Mouse (Mus musculus) stomach, embryonic 14.5 days (tissue): ENCODE data around the gene Trmt10a. TPM values are rescaled to one million over a fixed set of nuclear protein-coding genes. Genes with fewer than 3 reads are reported as not detected.
"Not testable (repeated sequence)": the region's sequence is repeated elsewhere in the genome, so short reads cannot be mapped to it uniquely, and the experiment has no call there.

Experiments
- ATAC-seq: fragments of 200-750 bp; cut with Nextera tagmentation; 2 replicates; pipeline ENCODE4 v1.8.0; 2017; ENCODE audit warnings: low read depth, moderate TSS enrichment; ENCODE audit not compliant: insufficient number of reproducible peaks, insufficient read depth, low FRiP score
- H3K27ac ChIP-seq: fragments of 300-500 bp; sonication (generic); 2 replicates; pipeline ENCODE4 v1.5.1; 2014; ENCODE audit warnings: mild to moderate bottlenecking, low read length, moderate library complexity, mixed read lengths
- H3K27me3 ChIP-seq: fragments of 300-500 bp; sonication (generic); 2 replicates; pipeline ENCODE4 v1.6.1; 2014; ENCODE audit warnings: low read length, control low read depth, mixed read lengths; ENCODE audit not compliant: control insufficient read depth, insufficient read depth
- H3K36me3 ChIP-seq: fragments of 300-500 bp; sonication (generic); 2 replicates; pipeline ENCODE4 v1.6.1; 2014; ENCODE audit warnings: mild to moderate bottlenecking, control low read depth, low read length, moderate library complexity, mixed read lengths; ENCODE audit not compliant: control insufficient read depth, insufficient read depth
- H3K4me1 ChIP-seq: fragments of 300-500 bp; sonication (generic); 2 replicates; pipeline ENCODE4 v1.6.1; 2014; ENCODE audit warnings: low read length, control low read depth, mixed read lengths; ENCODE audit not compliant: control insufficient read depth, insufficient read depth
- H3K4me2 ChIP-seq: fragments of 300-500 bp; sonication (generic); replicated peaks from 2 replicates; pipeline ENCODE4 v1.6.1; 2014; ENCODE audit warnings: low read depth, low read length, control low read depth
- H3K4me3 ChIP-seq: fragments of 300-500 bp; sonication (generic); 2 replicates; pipeline ENCODE4 v1.5.1; 2014; ENCODE audit warnings: low read depth, low read length, control low read depth
- H3K9ac ChIP-seq: fragments of 300-500 bp; sonication (generic); replicated peaks from 2 replicates; pipeline ENCODE4 v1.6.1; 2014; ENCODE audit warnings: low read depth, mild to moderate bottlenecking, control low read depth, low read length, moderate library complexity, mixed read lengths
- H3K9me3 ChIP-seq: fragments of 300-500 bp; sonication (generic); 2 replicates; pipeline ENCODE4 v1.6.1; 2016; ENCODE audit warnings: low read depth, low read length, control low read depth; ENCODE audit not compliant: control insufficient read depth
- WGBS: fragments of 180-500 bp; shearing (Covaris S2); extraction: QIAGEN DNeasy Blood & Tissue Kit; methylation state at CpG from one replicate; pipeline ENCODE4 v1.1.7; 2014; 5-methylcytosine and 5-hydroxymethylcytosine counted together
- polyA plus RNA-seq: library from polyadenylated mRNA; unstranded; fragments of >200 nt; fragmentation: Nextera tagmentation; extraction: Ambion mirVana; gene quantifications from 2 replicates; pipeline ENCODE4 v1.2.1, GENCODE M21; 2014

Gene Trmt10a
- polyA plus RNA-seq, 1 experiment from 2014 or later, result 10.2 TPM

DNA sequence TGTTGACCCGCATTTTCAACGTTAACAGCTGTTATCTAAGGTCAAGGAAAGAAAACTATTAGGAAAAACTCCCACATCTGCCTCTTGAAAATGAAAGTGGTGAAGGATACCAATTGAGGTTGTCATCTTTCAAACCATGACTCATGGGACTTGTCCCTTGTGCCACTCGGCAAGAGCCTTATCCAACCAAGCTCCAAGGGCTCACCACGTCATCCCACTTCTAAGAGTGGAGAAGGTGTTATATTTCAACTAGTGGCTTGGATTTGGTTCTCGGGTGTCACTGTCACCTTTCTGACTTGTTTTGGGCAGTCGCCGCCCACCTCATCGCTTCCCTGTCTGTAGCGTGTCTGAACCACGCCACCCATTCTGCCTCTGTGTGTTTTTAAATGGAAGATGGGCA is 19.4 kb upstream of the Trmt10a start:
- H3K27me3 ChIP-seq, result no peaks in the 10 kb centered on the region
- WGBS, result 78% methylated on average over 10 of the region's 10 CpGs
- H3K4me3 ChIP-seq, result no peak overlapping the region
- no peaks in the 10 kb centered on the region for H3K9me3 ChIP-seq
- H3K36me3 ChIP-seq, result no peaks in the 10 kb centered on the region
- no peak overlapping the region for H3K9ac ChIP-seq
- no peaks in the 10 kb centered on the region for H3K4me1 ChIP-seq
- no peak for ATAC-seq
- H3K4me2 ChIP-seq, result no peak overlapping the region
- H3K27ac ChIP-seq, result no peak overlapping the region

DNA sequence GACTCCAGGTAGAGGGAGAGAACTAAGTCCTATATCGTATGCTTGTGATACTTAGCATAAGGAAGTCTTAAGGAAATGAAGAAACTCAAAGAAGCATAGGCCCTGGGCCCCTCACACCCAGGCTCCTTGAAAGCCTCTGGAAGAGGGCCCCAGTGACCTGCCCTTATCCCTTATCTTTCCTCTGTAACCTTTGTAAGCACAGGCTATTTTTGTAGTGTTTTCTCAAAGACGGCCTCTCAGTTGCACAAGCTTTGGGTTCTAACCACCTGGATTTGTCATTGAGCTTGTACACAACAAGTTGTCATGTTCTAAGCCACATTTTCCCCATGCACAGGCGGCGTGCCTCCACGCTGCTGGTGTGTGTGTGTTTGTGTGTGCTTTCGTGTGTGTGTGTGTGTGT is 14.1 kb upstream of the Trmt10a start:
- no peak overlapping the region for H3K4me3 ChIP-seq
- no peaks in the 10 kb centered on the region for H3K4me1 ChIP-seq
- H3K36me3 ChIP-seq, result no peaks in the 10 kb centered on the region
- no peak overlapping the region for H3K4me2 ChIP-seq
- WGBS, result 81% methylated on average over 6 of the region's 6 CpGs
- H3K27ac ChIP-seq, result no peak overlapping the region
- H3K9ac ChIP-seq, result no peak overlapping the region
- ATAC-seq, result no peak
- H3K27me3 ChIP-seq, result no peaks in the 10 kb centered on the region
- H3K9me3 ChIP-seq, result no peaks in the 10 kb centered on the region

DNA sequence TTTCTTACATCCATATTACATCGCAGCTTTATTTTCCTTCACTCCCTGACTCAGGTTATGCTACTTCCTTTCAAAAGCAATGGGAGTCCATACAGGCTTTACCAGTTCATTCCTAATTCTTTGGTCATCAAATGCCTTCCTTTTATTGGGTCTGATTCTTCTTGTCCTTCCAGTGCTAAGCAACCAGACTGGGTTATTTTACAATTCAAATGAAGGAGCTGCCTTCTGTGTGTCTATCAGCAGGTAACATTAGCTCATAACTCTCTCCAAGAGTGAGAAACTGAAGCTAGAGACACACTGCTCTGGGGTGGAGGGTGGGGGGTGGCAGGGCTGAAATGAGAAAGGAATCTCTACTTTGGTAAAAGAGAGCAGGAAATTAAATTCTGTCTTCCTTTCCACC is 12.6 kb upstream of the Trmt10a start:
- Histone ChIP-seq H3K4me1 (no peaks in the 10 kb centered on the region), H3K9ac (no peak overlapping the region), H3K4me2 (no peak overlapping the region), H3K4me3 (no peak overlapping the region), H3K36me3 (no peaks in the 10 kb centered on the region), H3K27ac (no peak overlapping the region), H3K9me3 (no peaks in the 10 kb centered on the region), H3K27me3 (no peaks in the 10 kb centered on the region)
- 79% methylated on average over 1 of the region's 1 CpGs for WGBS
- no peak for ATAC-seq

DNA sequence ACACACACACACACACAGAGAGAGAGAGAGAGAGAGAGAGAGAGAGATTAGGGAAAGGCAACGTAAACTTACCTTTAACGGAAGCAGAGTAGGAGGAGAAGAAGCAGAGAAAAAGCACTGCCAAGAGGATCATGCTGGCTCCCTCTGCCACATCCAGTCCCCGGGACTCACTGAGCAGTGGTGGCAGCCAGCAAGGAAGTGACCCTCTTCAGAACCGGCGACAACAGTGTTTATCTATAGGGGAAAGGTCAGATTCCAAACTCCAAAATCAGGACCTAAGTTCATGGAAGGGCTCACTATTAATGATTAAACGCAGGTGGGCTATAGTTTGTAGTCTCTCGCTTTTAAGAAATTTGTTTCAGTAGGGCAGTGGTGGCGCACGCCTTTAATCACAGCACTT is 12.1 kb upstream of the Trmt10a start:
- Histone ChIP-seq H3K9me3 (no peaks in the 10 kb centered on the region), H3K9ac (no peak overlapping the region), H3K4me1 (no peaks in the 10 kb centered on the region), H3K4me2 (no peak overlapping the region), H3K36me3 (no peaks in the 10 kb centered on the region), H3K4me3 (no peak overlapping the region), H3K27ac (no peak overlapping the region), H3K27me3 (no peaks in the 10 kb centered on the region)
- WGBS, result 44% methylated on average over 9 of the region's 9 CpGs
- no peak for ATAC-seq

DNA sequence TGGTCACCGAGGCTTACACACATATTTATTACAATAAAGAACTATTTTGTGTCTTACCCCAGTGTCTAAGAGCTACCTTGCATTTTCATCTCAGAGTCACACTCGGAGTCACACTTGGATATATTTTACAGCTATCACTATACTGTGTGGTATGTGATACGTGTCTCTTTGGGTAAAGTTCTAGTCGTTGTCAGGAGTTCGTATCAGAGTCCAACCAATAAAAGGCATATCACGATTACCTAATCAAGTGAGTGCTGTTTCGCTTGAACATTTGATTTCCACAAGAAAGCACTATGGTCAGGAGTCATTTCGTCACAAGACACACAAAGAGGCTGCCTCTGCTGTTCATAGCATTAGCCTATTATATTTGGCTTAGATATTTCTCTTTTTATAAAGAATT is 9.8 kb upstream of the Trmt10a start:
- Histone ChIP-seq H3K27ac (no peak overlapping the region), H3K9me3 (no peaks in the 10 kb centered on the region), H3K4me1 (no peaks in the 10 kb centered on the region)

DNA sequence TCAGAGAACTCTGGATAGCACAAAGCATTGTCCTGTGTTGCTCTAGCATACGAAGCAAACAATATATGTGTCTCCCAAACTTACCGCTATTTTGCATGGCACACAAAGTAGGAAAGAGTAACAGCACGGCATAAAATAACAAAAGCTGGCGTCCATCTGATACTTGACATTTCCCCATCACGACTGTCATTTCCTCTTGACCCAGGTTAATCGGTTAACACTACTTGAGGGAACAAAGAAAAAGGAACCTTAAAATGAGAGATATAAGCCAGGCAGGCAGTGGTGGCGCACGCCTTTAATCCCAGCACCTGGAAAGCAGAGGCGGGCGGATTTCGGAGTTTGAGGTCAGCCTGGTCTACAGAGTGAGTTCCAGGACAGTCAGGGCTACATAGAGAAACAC is 9.3 kb upstream of the Trmt10a start:
- Histone ChIP-seq H3K9me3 (no peaks in the 10 kb centered on the region), H3K4me2 (no peak overlapping the region), H3K36me3 (no peaks in the 10 kb centered on the region), H3K4me3 (no peak overlapping the region), H3K9ac (no peak overlapping the region), H3K27ac (no peak overlapping the region), H3K27me3 (no peaks in the 10 kb centered on the region), H3K4me1 (no peaks in the 10 kb centered on the region)
- WGBS, result 94% methylated on average over 11 of the region's 11 CpGs
- ATAC-seq, result no peak

More for the DNA sequence above, 9.8 kb upstream of the Trmt10a start:
- no peak overlapping the region for H3K4me2 ChIP-seq
- no peak overlapping the region for H3K9ac ChIP-seq
- ATAC-seq, result no peak
- no peaks in the 10 kb centered on the region for H3K27me3 ChIP-seq
- 93% methylated on average over 8 of the region's 8 CpGs for WGBS
- no peak overlapping the region for H3K4me3 ChIP-seq
- H3K36me3 ChIP-seq, result no peaks in the 10 kb centered on the region

DNA sequence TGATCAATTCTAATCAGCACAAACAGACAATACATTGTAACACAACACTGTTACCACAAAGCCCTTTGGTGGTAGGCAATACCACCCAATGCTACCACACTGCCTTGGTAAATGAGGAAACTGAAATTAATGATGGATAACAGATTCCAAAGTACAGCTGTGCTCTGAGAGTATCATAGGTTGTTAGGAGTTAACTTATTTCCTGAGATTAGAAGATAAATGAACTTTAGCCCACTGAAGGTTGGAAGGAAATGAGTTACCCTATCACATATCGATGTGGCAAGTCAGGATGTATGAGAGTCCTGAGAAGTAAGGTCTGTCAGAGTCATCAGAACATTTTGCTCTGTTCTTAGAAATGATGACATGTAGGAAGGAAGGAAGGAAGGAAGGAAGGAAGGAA is 8.7 kb upstream of the Trmt10a start:
- H3K27me3 ChIP-seq, result no peaks in the 10 kb centered on the region
- no peak overlapping the region for H3K4me3 ChIP-seq
- H3K9me3 ChIP-seq, result no peaks in the 10 kb centered on the region
- 76% methylated on average over 1 of the region's 1 CpGs for WGBS
- no peaks in the 10 kb centered on the region for H3K4me1 ChIP-seq
- ATAC-seq, result no peak
- H3K36me3 ChIP-seq, result no peaks in the 10 kb centered on the region
- H3K27ac ChIP-seq, result no peak overlapping the region
- H3K9ac ChIP-seq, result no peak overlapping the region
- H3K4me2 ChIP-seq, result no peak overlapping the region

DNA sequence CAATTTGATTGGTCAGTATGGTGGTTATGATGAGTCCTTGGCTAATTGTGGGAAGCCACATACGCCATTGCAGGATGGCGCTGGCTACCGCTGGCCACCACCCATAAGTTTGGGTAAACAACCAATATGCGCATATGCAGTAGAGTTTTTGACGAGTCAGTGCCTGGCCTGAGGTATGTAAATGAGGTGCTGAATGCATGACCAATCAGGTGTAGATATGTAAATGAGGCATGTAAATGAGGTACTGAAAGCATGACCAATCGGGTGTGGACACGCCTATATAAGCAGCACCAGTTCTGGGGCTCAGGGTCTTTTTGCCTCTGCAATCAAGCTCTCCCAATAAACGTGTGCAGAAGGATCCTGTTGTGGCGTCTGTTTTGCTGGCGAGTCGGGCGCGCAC is 5.1 kb upstream of the Trmt10a start:
- H3K27me3 ChIP-seq, H3K27ac ChIP-seq, ATAC-seq, H3K4me1 ChIP-seq, H3K4me3 ChIP-seq, H3K4me2 ChIP-seq, H3K36me3 ChIP-seq, H3K9ac ChIP-seq, H3K9me3 ChIP-seq: not testable (repeated sequence)
- 98% methylated on average over 13 of the region's 13 CpGs for WGBS

DNA sequence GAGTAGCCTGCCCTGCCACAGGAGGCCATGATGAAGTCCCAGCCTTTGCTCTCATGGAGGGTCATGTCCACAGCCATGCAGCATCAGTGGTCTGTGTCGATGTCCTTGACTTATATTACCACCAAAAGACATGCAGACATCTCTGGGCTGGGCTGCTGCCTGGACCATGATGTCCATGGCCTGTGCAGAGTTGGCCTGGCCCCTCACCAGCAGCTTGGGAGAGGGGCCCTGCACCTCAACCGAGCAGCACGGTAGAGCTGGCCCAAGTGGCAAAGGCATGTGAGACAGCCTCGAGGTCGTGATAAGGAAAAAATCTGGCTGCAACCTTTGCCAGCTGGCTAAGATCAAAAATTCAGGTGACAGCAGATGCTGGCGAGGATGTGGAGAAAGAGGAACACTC is 3.6 kb upstream of the Trmt10a start:
- Histone ChIP-seq H3K9me3 (no peaks in the 10 kb centered on the region), H3K27ac (no peak overlapping the region), H3K36me3 (no peaks in the 10 kb centered on the region), H3K4me1 (no peaks in the 10 kb centered on the region), H3K4me3 (no peak overlapping the region), H3K27me3 (no peaks in the 10 kb centered on the region), H3K9ac (no peak overlapping the region), H3K4me2 (no peak overlapping the region)
- WGBS, result 91% methylated on average over 6 of the region's 6 CpGs
- ATAC-seq, result no peak
